Mouse (Mus musculus) lung, postnatal 25 days (tissue): ENCODE measurements around the gene Prm3.
A peak's percentile ranks its signal among the peaks of the same experiment; 100 is the strongest.
"Not testable (repeated sequence)": the region's sequence is repeated elsewhere in the genome, so short reads cannot be mapped to it uniquely, and the experiment has no call there.

Experiments used
- DNase-seq: peaks from one replicate; pipeline ENCODE4 v3.0.0; 2022; ENCODE audit warnings: low spot score

The Prm3 gene

DNA sequence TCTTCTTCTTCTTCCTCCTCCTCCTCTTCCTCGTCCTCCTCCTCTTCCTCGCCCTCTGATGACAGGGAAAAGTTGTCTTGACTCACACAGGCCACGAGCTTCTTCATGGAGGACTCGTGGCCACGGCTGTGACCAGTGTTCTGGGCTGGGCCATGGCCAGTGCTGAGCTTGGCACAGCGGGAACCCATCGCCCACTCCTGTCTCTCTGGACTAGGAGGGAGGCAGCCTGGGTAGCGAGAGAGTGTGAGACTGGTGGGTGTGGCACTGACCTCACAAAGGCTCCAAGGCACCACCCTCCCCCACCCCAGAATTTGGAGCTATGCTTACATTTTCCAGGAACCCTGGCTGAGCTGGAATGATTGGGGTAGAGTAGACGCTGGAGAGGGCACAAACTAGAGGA lies at the start of gene Prm3:
Gene Prm3, minus strand, starts transcription at position 213 of the 400 bp plus-strand sequence.
- no peak for DNase-seq

- no peak for DNase-seq
Measured at GRCm38 (mm10) chr16:10840018-10840417, 49.3 kb upstream of the Prm3 start.

- peak; percentile 60 for DNase-seq
Measured at GRCm38 (mm10) chr16:10838487-10839245, 48.0 kb upstream of the Prm3 start.

GRCm38 (mm10) chr16:10837903-10838302 lies 47.2 kb upstream of the Prm3 start:
- DNase-seq: no peak

DNA sequence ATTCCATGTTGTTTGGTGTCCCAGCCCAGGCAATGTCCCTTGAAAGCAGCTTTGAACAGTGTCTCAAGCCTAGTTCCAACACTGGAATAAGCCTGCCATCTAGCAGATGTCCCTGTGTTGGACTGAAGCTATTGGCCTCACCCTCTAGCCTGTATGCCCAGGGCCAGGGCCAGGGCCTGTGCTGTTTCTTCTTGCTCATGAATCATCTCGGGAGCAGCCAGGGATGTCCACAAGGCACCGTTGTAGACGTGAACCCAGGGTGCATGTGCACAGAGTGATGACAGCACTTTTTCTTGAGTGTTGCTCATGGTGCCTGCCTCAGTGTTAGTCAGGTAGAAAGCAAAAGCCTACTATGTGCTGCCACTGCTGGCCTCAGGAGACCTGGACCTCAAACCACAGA lies 46.5 kb upstream of the Prm3 start:
- no peak for DNase-seq

DNA sequence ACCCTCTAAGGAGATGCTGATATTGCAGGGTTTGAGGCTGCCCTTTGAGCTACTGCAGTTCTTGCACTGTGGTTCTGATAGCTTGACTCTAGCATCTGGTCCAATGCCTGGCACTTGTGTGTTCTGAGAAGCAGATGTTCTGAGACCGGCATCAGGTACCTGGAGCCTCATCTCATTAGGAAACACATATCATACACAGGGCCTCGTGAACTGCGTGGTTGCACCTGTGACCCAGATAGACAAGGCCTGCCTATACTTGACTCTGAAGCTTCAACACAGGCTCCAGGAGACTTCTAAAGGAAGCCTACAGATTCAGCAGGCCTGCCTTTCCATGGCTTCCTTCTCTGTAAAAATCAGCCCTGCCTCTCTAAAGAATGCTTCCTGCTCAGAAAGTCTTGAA lies 45.7 kb upstream of the Prm3 start:
- DNase-seq: no peak

- peak; percentile 88 for DNase-seq
Measured at GRCm38 (mm10) chr16:10834911-10835587, 44.3 kb upstream of the Prm3 start, which contains the start of gene Rmi2. TSS of gene Rmi2 (plus strand) at chr16:10835059.

- no peak for DNase-seq
Measured at GRCm38 (mm10) chr16:10834542-10834910, 43.8 kb upstream of the Prm3 start.

DNA sequence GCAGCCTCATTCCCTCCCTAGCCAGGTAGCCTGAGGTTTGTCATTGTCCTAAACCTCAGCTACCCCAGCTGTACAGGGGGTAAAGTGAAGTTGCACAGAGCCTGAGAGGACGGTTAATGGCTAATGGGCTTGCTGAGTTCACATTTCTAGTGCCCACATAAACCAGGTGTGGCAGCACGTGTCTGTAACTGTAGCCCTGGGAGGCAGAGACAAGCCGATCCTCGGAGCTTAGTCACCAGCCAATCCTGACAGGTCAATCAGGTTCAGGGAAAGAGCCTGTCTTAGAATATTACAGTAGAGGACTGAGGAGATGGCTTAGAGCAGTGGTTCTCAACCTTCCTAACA lies 37.7 kb upstream of the Prm3 start:
- no peak for DNase-seq

GRCm38 (mm10) chr16:10827766-10828460 lies 37.2 kb upstream of the Prm3 start:
- DNase-seq: no peak

DNA sequence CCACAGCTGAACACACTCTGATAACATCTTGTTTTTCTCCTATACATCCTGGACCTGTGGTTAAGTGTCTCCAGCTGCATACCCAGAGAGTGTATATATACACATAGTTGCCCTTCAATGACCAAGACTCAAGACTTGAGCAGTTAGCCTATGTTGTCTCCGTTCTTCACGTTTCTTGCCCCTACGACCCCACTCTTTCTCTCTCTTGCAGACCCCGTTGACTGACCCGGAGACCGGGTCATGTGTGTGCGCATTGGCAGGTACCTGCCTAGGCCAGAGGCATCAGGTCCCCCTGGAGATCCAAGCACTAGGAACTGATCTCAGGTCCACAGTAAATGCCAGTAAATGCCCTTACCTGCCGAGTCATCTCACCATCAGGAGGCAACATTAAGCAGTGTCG lies 36.6 kb upstream of the Prm3 start:
- no peak for DNase-seq

DNA sequence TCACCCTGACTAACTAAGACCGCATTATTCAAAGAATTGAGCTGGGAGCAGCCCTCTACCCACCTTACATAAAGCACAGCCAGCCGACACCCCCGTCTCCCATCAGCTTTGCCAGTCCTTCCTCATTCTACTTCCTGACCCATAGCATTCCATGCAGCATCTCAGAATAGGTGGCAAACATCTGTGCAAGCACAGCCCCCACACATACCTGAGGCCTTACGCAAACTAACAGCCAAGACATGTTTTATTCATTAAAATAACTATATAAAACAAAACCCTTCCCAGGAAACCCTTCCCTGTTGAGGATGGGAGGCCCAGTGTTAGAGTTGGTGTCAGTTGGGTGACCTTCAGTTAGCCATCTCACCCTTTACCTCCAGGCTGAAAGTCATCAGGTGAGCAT lies 35.1 kb upstream of the Prm3 start:
- no peak for DNase-seq

DNA sequence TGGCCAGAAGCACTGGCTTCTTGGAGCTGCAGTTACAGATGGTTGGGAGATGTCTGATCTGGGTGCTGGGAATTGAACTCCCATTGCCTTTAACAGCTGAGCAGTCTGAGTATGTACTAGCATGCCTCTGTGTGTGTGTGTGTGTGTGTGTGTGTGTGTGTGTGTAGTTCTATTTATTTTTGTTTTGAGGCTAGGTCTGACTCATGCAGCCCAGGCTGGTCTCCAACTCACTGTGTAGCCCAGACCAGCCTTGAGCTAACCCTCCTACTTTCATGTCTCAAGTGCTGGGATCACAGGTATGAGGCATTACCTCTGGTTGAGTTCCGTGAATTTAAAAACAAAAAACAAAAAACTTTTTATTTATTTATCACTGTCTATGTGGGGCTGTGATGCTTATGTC lies 33.8 kb upstream of the Prm3 start:
- no peak for DNase-seq

GRCm38 (mm10) chr16:10821387-10821786 lies 30.7 kb upstream of the Prm3 start:
- no peak for DNase-seq

GRCm38 (mm10) chr16:10819966-10820365 lies 29.3 kb upstream of the Prm3 start:
- no peak for DNase-seq

GRCm38 (mm10) chr16:10818579-10819135 lies 27.9 kb upstream of the Prm3 start:
- DNase-seq: no peak

DNA sequence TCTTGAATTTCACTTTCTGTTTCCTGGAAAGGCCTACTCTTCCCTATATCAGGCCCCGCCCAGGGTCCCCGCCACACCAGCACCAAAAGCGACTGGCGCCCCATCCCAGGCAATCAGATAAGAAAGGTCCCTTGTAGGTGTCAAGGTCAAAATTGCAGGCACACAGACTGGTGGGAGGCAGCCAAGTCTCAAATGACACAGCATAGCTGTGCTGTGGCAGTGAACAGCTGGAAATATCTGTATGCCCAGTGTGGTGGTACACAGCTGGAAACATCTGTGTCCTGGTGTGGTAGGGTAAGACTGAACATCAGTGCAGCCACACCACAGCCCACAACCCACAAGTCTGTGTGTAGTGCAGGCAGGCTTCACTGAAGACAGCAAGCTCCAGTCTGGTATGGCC lies 24.1 kb upstream of the Prm3 start:
- peak; percentile 18 for DNase-seq

GRCm38 (mm10) chr16:10813726-10814125 lies 23.0 kb upstream of the Prm3 start:
- DNase-seq: no peak

GRCm38 (mm10) chr16:10812865-10813371 lies 22.2 kb upstream of the Prm3 start, which contains the start of gene Gm11172:
TSS of gene Gm11172 (plus strand) at chr16:10812915.
- DNase-seq: no peak

- no peak for DNase-seq
Measured at GRCm38 (mm10) chr16:10810376-10810775, 19.7 kb upstream of the Prm3 start.

DNA sequence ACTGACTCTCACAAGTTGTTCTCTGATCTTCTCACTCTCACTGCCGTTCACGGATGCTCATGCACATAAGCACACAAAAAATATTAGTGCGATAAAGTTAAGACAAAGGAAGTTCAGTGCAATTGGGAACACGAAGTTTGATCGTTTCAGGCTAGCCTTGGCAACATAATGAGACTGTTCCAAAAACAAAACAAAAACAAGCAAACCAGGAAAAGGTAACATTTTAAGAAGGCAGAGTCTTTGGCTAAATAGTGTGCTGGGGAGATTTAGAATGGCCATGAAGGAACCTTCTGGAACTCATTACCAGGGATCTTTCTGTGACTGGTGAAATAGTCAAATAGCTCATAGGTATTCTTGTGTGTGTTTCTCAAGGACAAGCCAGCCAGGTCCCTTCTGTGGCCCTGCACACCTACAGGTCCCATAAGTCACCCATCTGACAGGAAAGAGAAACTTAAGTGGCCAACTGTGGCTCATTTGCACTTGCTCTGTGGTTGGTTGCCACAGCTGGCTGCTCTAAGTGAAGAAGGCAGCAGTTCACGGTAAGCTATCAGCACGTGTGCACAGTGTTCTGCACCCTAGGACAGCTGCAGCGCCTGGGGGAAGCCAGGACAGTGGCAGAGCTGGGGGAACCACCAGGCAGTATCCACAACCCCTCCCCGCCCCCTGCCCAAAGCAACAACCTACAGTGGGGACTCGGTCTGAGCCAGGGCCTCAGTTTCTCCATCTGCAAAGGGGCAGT lies 15.2 kb upstream of the Prm3 start, which contains the start of gene Prm1:
Gene Prm1, minus strand, starts transcription at position 51 of the 739 bp plus-strand sequence.
- no peak for DNase-seq

- DNase-seq: not testable (repeated sequence)
Measured at GRCm38 (mm10) chr16:10802420-10802819, 11.7 kb upstream of the Prm3 start.
